Mouse (Mus musculus) hindbrain, postnatal 0 days (tissue): ENCODE data around the gene Prdm12. TPM values are rescaled to one million over a fixed set of nuclear protein-coding genes. Genes with fewer than 3 reads are reported as not detected.

ENCODE experiments used
- ATAC-seq: fragments of 200-750 bp; cut with Nextera tagmentation; 2 replicates; pipeline ENCODE4 v1.8.0; 2017; ENCODE audit warnings: mild to moderate bottlenecking, moderate TSS enrichment, moderate library complexity
- DNase-seq: peaks from one replicate; pipeline ENCODE4 v3.0.0-alpha.2; 2015; ENCODE audit warnings: low spot score
- H3K27ac ChIP-seq: fragments of 300-500 bp; sonication (generic); 2 replicates; pipeline ENCODE4 v1.5.1; 2014; ENCODE audit warnings: mild to moderate bottlenecking
- H3K27me3 ChIP-seq: fragments of 300-500 bp; sonication (generic); 2 replicates; pipeline ENCODE4 v1.6.1; 2014; ENCODE audit warnings: low read length, mixed read lengths; ENCODE audit not compliant: insufficient read depth
- H3K36me3 ChIP-seq: fragments of 300-500 bp; sonication (generic); 2 replicates; pipeline ENCODE4 v1.6.1; 2014; ENCODE audit warnings: low read length, mixed read lengths; ENCODE audit not compliant: insufficient read depth
- H3K4me1 ChIP-seq: fragments of 300-500 bp; sonication (generic); 2 replicates; pipeline ENCODE4 v1.6.1; 2014; ENCODE audit warnings: antibody characterized with exemption, low read length, mixed read lengths; ENCODE audit not compliant: insufficient read depth
- H3K4me2 ChIP-seq: fragments of 300-500 bp; sonication (generic); 2 replicates; pipeline ENCODE4 v1.6.1; 2014; ENCODE audit warnings: low read depth, mild to moderate bottlenecking, low read length, moderate library complexity, mixed read lengths
- H3K4me3 ChIP-seq: fragments of 300-500 bp; sonication (generic); 2 replicates; pipeline ENCODE4 v1.5.1; 2014; ENCODE audit warnings: low read length
- H3K9ac ChIP-seq: fragments of 300-500 bp; sonication (generic); replicated peaks from 2 replicates; pipeline ENCODE4 v1.6.1; 2014; ENCODE audit warnings: mild to moderate bottlenecking, low read length, moderate library complexity, mixed read lengths
- H3K9me3 ChIP-seq: fragments of 300-500 bp; sonication (generic); 2 replicates; pipeline ENCODE4 v1.6.1; 2016; ENCODE audit warnings: low read length, mixed read lengths
- CTCF ChIP-seq: IDR thresholded peaks from 2 replicates; pipeline ENCODE4 v1.5.1; 2016; ENCODE audit warnings: antibody characterized with exemption, control low read depth, low read depth
- WGBS: fragments of 180-500 bp; shearing (Covaris S2); extraction: QIAGEN DNeasy Blood & Tissue Kit; methylation state at CpG from one replicate; pipeline ENCODE4 v1.1.7; 2014; 5-methylcytosine and 5-hydroxymethylcytosine counted together
- polyA plus RNA-seq: library from polyadenylated mRNA; unstranded; fragments of >200 nt; fragmentation: Nextera tagmentation; extraction: Ambion mirVana; gene quantifications from 2 replicates; pipeline ENCODE4 v1.2.1, GENCODE M21; 2015
- total RNA-seq: library from RNA; depleted of rRNA; stranded (reverse); fragments of >200 nt; gene quantifications from 2 replicates; pipeline ENCODE4 v1.2.3, GENCODE M21; 2014; rRNA removed

Gene Prdm12
- total RNA-seq (not detected in 2 replicates), polyA plus RNA-seq (0.16 and 0.24 TPM in 2 replicates)

GRCm38 (mm10) chr2:31639901-31640608, at the start of gene Prdm12:
TSS of gene Prdm12 (plus strand) at chr2:31640037.
- WGBS = 1% methylated on average over 41 of the region's 41 CpGs
- H3K9ac ChIP-seq = no peak within 1 kb of the TSS
- peak within 1 kb of the TSS; percentile 44 for H3K4me2 ChIP-seq

GRCm38 (mm10) chr2:31591799-31592484, 47.9 kb upstream of the Prdm12 start:
- ATAC-seq = no peak
- H3K27me3 ChIP-seq = no peaks in the 10 kb centered on the region
- H3K4me3 ChIP-seq = no peak overlapping the region
- H3K9ac ChIP-seq = no peak overlapping the region
- no peak for DNase-seq
- no peaks in the 10 kb centered on the region for H3K4me1 ChIP-seq
- H3K36me3 ChIP-seq = peaks cover 26% of the 10 kb centered on the region
- no peak overlapping the region for H3K27ac ChIP-seq
- H3K4me2 ChIP-seq = no peak overlapping the region
- WGBS = 86% methylated on average over 9 of the region's 9 CpGs
- H3K9me3 ChIP-seq = no peaks in the 10 kb centered on the region
- TF ChIP-seq CTCF = no peak

More at GRCm38 (mm10) chr2:31639901-31640608, at the start of gene Prdm12:
- DNase-seq (no peak), ATAC-seq (no peak)
- TF ChIP-seq CTCF = no peak
- H3K9me3 ChIP-seq = no peaks in the 10 kb centered on the region
- no peak within 1 kb of the TSS for H3K27ac ChIP-seq
- peaks cover 80% of the 10 kb centered on the region for H3K27me3 ChIP-seq
- H3K4me1 ChIP-seq = peaks cover 9% of the 10 kb centered on the region
- H3K4me3 ChIP-seq = no peak within 1 kb of the TSS
- no peaks in the 10 kb centered on the region for H3K36me3 ChIP-seq

GRCm38 (mm10) chr2:31607555-31607954, 32.3 kb upstream of the Prdm12 start:
- DNase-seq (no peak), ATAC-seq (no peak)
- H3K27me3 ChIP-seq = no peaks in the 10 kb centered on the region
- H3K4me3 ChIP-seq = no peak overlapping the region
- H3K36me3 ChIP-seq = peaks cover 65% of the 10 kb centered on the region
- no peak overlapping the region for H3K27ac ChIP-seq
- no peak overlapping the region for H3K4me2 ChIP-seq
- no peak overlapping the region for H3K9ac ChIP-seq
- 89% methylated on average over 1 of the region's 1 CpGs for WGBS
- no peaks in the 10 kb centered on the region for H3K9me3 ChIP-seq
- TF ChIP-seq CTCF = no peak
- H3K4me1 ChIP-seq = no peaks in the 10 kb centered on the region

GRCm38 (mm10) chr2:31609859-31610261, 30.0 kb upstream of the Prdm12 start:
- Histone ChIP-seq H3K36me3 (peaks cover 68% of the 10 kb centered on the region), H3K27ac (no peak overlapping the region), H3K9ac (no peak overlapping the region), H3K9me3 (no peaks in the 10 kb centered on the region), H3K4me2 (no peak overlapping the region), H3K4me1 (no peaks in the 10 kb centered on the region), H3K4me3 (no peak overlapping the region), H3K27me3 (no peaks in the 10 kb centered on the region)
- peak; percentile 33 for TF ChIP-seq CTCF
- peak; percentile 93 for ATAC-seq
- WGBS = 9% methylated on average over 7 of the region's 7 CpGs
- peak; percentile 79 for DNase-seq

- no peak for TF ChIP-seq CTCF
- 51% methylated on average over 4 of the region's 4 CpGs for WGBS
- no peak for DNase-seq
- Histone ChIP-seq H3K4me2 (no peak overlapping the region), H3K4me1 (no peaks in the 10 kb centered on the region), H3K27ac (no peak overlapping the region), H3K9me3 (no peaks in the 10 kb centered on the region), H3K4me3 (no peak overlapping the region), H3K9ac (0 out of 2 replicates have a peak overlapping the region, but pooled peaks have one; percentile 9), H3K36me3 (peaks cover 64% of the 10 kb centered on the region), H3K27me3 (no peaks in the 10 kb centered on the region)
- no peak for ATAC-seq
Measured at GRCm38 (mm10) chr2:31610922-31611321, 28.9 kb upstream of the Prdm12 start.

GRCm38 (mm10) chr2:31611400-31611799, 28.4 kb upstream of the Prdm12 start:
- H3K36me3 ChIP-seq = peaks cover 61% of the 10 kb centered on the region
- no peak overlapping the region for H3K27ac ChIP-seq
- H3K27me3 ChIP-seq = no peaks in the 10 kb centered on the region
- H3K9me3 ChIP-seq = no peaks in the 10 kb centered on the region
- no peak overlapping the region for H3K4me3 ChIP-seq
- no peaks in the 10 kb centered on the region for H3K4me1 ChIP-seq
- 0 out of 2 replicates have a peak overlapping the region, but pooled peaks have one; percentile 9 for H3K9ac ChIP-seq
- peak; percentile 40 for TF ChIP-seq CTCF
- ATAC-seq (no peak), DNase-seq (no peak)
- no peak overlapping the region for H3K4me2 ChIP-seq
- 71% methylated on average over 8 of the region's 8 CpGs for WGBS
